Mouse (Mus musculus) right cerebral cortex, postnatal 25 days (tissue): ENCODE measurements around the gene Plpp1.

Experiments
- DNase-seq: peaks from one replicate; pipeline ENCODE4 v3.0.0; 2022

Gene Plpp1

GRCm38 (mm10) chr13:112800597-112801380, at the start of gene Plpp1:
Gene Plpp1, plus strand, starts transcription at chr13:112800792.
- DNase-seq: peak; percentile 95

GRCm38 (mm10) chr13:112751454-112752308, 48.9 kb upstream of the Plpp1 start:
- DNase-seq: peak; percentile 8

GRCm38 (mm10) chr13:112752309-112752975, 48.1 kb upstream of the Plpp1 start:
- DNase-seq: no peak

GRCm38 (mm10) chr13:112753522-112753921, 47.1 kb upstream of the Plpp1 start:
- DNase-seq: no peak

GRCm38 (mm10) chr13:112754871-112755270, 45.7 kb upstream of the Plpp1 start:
- DNase-seq: no peak

GRCm38 (mm10) chr13:112755507-112756010, 45.0 kb upstream of the Plpp1 start:
- no peak for DNase-seq

GRCm38 (mm10) chr13:112757395-112757794, 43.2 kb upstream of the Plpp1 start:
- no peak for DNase-seq

GRCm38 (mm10) chr13:112758546-112759090, 42.0 kb upstream of the Plpp1 start:
- no peak for DNase-seq

- no peak for DNase-seq
Measured at GRCm38 (mm10) chr13:112759364-112759763, 41.2 kb upstream of the Plpp1 start.

GRCm38 (mm10) chr13:112759777-112760537, 40.6 kb upstream of the Plpp1 start:
- no peak for DNase-seq

GRCm38 (mm10) chr13:112760538-112760881, 40.1 kb upstream of the Plpp1 start:
- DNase-seq: no peak

- DNase-seq: no peak
Measured at GRCm38 (mm10) chr13:112761787-112762186, 38.8 kb upstream of the Plpp1 start.

GRCm38 (mm10) chr13:112762548-112762947, 38.0 kb upstream of the Plpp1 start:
- no peak for DNase-seq

- no peak for DNase-seq
Measured at GRCm38 (mm10) chr13:112763531-112764091, 37.0 kb upstream of the Plpp1 start.

- no peak for DNase-seq
Measured at GRCm38 (mm10) chr13:112764556-112764955, 36.0 kb upstream of the Plpp1 start.

GRCm38 (mm10) chr13:112765654-112766053, 34.9 kb upstream of the Plpp1 start:
- no peak for DNase-seq

- no peak for DNase-seq
Measured at GRCm38 (mm10) chr13:112770528-112771328, 29.9 kb upstream of the Plpp1 start.

- no peak for DNase-seq
Measured at GRCm38 (mm10) chr13:112771447-112772208, 29.0 kb upstream of the Plpp1 start.

GRCm38 (mm10) chr13:112772252-112772651, 28.3 kb upstream of the Plpp1 start:
- DNase-seq: no peak

GRCm38 (mm10) chr13:112772861-112773260, 27.7 kb upstream of the Plpp1 start:
- no peak for DNase-seq
